Mouse (Mus musculus): Measurements from ENCODE around the gene Dennd6a. TPM values are rescaled to one million over a fixed set of nuclear protein-coding genes. Genes with fewer than 3 reads are reported as not detected.
"Not testable (repeated sequence)": the region's sequence is repeated elsewhere in the genome, so short reads cannot be mapped to it uniquely, and the experiment has no call there.

Dennd6a gene
- polyA plus RNA-seq (2015; fragmentation: Nextera tagmentation; extraction: Ambion mirVana), result 29.9 and 30.9 TPM in 2 replicates

DNA sequence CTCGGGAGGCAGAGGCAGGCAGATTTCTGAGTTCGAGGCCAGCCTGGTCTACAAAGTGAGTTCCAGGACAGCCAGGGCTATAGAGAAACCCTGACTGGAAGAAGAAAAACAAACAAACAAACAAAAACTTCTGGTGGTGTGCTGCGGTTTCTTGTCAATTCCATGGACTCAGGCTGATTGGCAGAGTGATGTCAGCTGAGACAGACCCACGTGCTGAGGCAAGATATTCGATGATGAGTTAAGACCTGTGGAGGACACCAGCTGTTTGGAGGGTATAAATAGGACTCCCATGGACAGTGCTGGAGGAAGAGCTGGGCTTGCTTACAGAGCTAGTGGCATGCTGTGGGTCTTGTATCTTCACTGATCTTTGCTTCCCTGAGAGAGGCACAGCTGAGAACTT lies at the start of gene Dennd6a:
TSS of gene Dennd6a (plus strand) at position 301 of the 400 bp plus-strand sequence.
- not testable (repeated sequence) for H3K4me3 ChIP-seq (ENCODE audit: low read length); H3K27me3 ChIP-seq (ENCODE audit: insufficient read depth, low read length); H3K4me1 ChIP-seq (ENCODE audit: insufficient read depth, low read length); H3K9ac ChIP-seq (replicated peaks; ENCODE audit: low read length); H3K9me3 ChIP-seq (ENCODE audit: low read length); H3K4me2 ChIP-seq (replicated peaks; ENCODE audit: low read depth, low read length); H3K27ac ChIP-seq (ENCODE audit: low read length); ATAC-seq (ENCODE audit: low FRiP score, low TSS enrichment); H3K36me3 ChIP-seq (ENCODE audit: insufficient read depth, low read length)
- WGBS, result 88% methylated on average over 5 of the region's 5 CpGs

DNA sequence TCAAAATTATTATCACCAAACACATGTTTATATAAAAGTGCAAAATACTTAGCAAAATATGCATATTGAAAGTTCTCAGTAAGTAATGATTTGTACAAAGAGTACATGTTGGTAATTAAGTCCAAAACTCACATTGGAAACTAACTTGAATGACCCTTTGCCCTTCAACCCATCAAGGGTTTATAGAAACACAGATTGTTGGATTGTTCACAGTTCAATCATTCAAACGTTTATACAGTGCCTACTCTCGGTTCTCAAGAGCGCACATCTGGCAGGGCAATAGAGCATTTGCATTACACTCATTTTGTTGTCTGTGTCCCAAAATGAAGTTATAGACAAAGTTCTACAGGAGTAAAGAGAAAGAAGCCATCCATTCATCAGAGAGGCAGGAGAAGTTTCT lies 47.7 kb upstream of the Dennd6a start:
- WGBS, result 56% methylated on average over 3 of the region's 3 CpGs
- Histone ChIP-seq H3K9ac (replicated peaks; ENCODE audit: low read length) (no peak overlapping the region), H3K9me3 (ENCODE audit: low read length) (no peaks in the 10 kb centered on the region), H3K4me2 (replicated peaks; ENCODE audit: low read depth, low read length) (no peak overlapping the region), H3K4me1 (ENCODE audit: insufficient read depth, low read length) (peaks cover 25% of the 10 kb centered on the region), H3K27ac (ENCODE audit: low read length) (no peak overlapping the region), H3K36me3 (ENCODE audit: insufficient read depth, low read length) (no peaks in the 10 kb centered on the region), H3K4me3 (ENCODE audit: low read length) (no peak overlapping the region), H3K27me3 (ENCODE audit: insufficient read depth, low read length) (no peaks in the 10 kb centered on the region)
- no peak for ATAC-seq (ENCODE audit: low FRiP score, low TSS enrichment)

DNA sequence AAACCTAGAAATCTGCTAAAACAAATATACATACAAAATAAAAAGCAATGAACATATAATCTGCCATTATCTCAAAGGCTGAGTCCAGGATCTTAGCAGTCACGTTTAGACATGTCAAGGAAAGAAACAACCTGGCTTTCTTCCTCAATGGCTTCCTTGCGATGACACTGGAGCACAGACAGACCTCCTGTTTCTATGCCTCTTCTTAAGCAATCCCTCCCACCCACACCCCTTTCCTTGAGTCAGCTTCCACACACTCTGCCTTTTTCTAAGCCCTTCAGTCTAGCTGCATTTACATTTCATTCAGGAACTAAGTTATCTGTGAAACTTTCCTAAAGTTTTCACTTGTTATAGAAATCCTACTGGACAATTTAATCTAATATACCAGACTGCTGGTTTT lies 45.4 kb upstream of the Dennd6a start:
- 0 out of 2 replicates have a peak, but pooled peaks cover 2% of the 10 kb centered on the region for H3K36me3 ChIP-seq (ENCODE audit: insufficient read depth, low read length)
- ATAC-seq (ENCODE audit: low FRiP score, low TSS enrichment), result no peak
- H3K4me3 ChIP-seq (ENCODE audit: low read length), result no peak overlapping the region
- 47% methylated on average over 2 of the region's 2 CpGs for WGBS
- no peak overlapping the region for H3K9ac ChIP-seq (replicated peaks; ENCODE audit: low read length)
- H3K9me3 ChIP-seq (ENCODE audit: low read length), result no peaks in the 10 kb centered on the region
- H3K27ac ChIP-seq (ENCODE audit: low read length), result no peak overlapping the region
- H3K4me1 ChIP-seq (ENCODE audit: insufficient read depth, low read length), result peaks cover 36% of the 10 kb centered on the region
- H3K27me3 ChIP-seq (ENCODE audit: insufficient read depth, low read length), result no peaks in the 10 kb centered on the region
- no peak overlapping the region for H3K4me2 ChIP-seq (replicated peaks; ENCODE audit: low read depth, low read length)

DNA sequence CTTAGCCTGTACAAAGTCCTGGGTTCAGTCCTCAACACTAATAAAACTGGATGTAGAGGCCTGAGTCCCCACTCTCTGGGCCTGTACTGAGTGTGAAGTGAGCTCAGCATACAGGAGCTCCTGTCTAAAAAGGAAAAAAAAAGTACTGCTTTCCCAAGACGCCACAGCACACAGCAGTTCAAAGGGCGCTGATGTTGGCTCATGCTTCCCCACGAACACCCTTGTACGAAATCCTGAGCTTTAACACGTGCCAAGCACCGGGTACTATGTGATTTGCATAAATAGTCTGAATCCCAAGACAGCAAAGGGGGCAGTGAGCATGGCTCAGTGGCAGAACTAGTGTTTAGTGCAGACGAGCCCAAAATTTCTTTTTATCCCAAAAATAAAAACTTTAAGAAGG lies 43.3 kb upstream of the Dennd6a start:
- H3K36me3 ChIP-seq (ENCODE audit: insufficient read depth, low read length), result 0 out of 2 replicates have a peak, but pooled peaks cover 2% of the 10 kb centered on the region
- H3K4me1 ChIP-seq (ENCODE audit: insufficient read depth, low read length), result peaks cover 37% of the 10 kb centered on the region
- H3K4me3 ChIP-seq (ENCODE audit: low read length), result no peak overlapping the region
- H3K4me2 ChIP-seq (replicated peaks; ENCODE audit: low read depth, low read length), result 0 out of 2 replicates have a peak overlapping the region, but pooled peaks have one; percentile 0
- no peak for ATAC-seq (ENCODE audit: low FRiP score, low TSS enrichment)
- no peak overlapping the region for H3K27ac ChIP-seq (ENCODE audit: low read length)
- H3K9ac ChIP-seq (replicated peaks; ENCODE audit: low read length), result no peak overlapping the region
- WGBS, result 68% methylated on average over 7 of the region's 7 CpGs
- no peaks in the 10 kb centered on the region for H3K9me3 ChIP-seq (ENCODE audit: low read length)
- no peaks in the 10 kb centered on the region for H3K27me3 ChIP-seq (ENCODE audit: insufficient read depth, low read length)

DNA sequence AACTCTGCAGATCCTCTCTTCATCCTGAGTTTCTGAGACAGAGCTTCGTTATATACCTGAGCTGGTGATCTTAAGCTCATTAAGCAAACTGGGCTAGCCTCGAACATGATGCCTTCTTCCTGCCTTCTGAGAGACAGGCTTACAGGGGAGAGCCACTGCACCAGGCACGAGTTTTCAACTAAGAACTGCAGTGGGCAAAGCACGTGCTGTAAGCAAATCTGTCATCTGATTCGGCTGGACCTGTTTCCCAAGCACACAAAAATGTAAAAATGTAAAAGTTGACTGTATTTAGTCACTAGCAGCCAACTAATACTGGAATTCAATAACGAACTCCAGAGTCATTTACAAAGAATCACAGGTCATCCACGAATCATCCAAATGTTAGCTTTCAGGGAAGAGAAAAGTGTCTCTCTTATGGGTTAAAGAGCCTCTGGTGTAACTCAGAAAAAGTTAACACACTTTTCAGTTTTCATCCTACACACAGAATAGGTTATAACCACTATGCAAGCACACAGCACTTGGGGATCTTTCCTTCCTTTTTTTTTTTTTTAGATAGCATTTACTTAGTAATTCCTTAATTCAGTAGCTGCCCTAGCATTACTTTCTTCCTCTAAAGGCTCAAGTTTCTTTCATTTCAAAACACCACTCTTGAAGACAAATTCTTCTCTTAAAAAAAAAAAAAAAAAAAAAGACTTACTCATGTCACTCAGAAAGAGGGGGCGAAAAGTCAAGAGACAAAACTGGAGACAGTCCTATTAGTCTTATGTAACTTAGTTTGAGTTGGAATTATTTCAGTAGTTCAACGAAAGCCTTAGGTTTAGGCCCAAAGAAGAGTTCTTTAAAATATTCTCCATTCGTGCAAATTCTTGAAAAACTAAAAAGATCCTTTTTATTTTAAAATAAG lies 42.0 kb upstream of the Dennd6a start:
- peaks cover 37% of the 10 kb centered on the region for H3K4me1 ChIP-seq (ENCODE audit: insufficient read depth, low read length)
- H3K27me3 ChIP-seq (ENCODE audit: insufficient read depth, low read length), result no peaks in the 10 kb centered on the region
- no peaks in the 10 kb centered on the region for H3K9me3 ChIP-seq (ENCODE audit: low read length)
- H3K9ac ChIP-seq (replicated peaks; ENCODE audit: low read length), result no peak overlapping the region
- H3K4me3 ChIP-seq (ENCODE audit: low read length), result no peak overlapping the region
- 0 out of 2 replicates have a peak overlapping the region, but pooled peaks have one; percentile 5 for H3K4me2 ChIP-seq (replicated peaks; ENCODE audit: low read depth, low read length)
- H3K27ac ChIP-seq (ENCODE audit: low read length), result no peak overlapping the region
- 0 out of 2 replicates have a peak, but pooled peaks cover 2% of the 10 kb centered on the region for H3K36me3 ChIP-seq (ENCODE audit: insufficient read depth, low read length)
- WGBS, result 71% methylated on average over 10 of the region's 10 CpGs
- ATAC-seq (ENCODE audit: low FRiP score, low TSS enrichment), result no peak

DNA sequence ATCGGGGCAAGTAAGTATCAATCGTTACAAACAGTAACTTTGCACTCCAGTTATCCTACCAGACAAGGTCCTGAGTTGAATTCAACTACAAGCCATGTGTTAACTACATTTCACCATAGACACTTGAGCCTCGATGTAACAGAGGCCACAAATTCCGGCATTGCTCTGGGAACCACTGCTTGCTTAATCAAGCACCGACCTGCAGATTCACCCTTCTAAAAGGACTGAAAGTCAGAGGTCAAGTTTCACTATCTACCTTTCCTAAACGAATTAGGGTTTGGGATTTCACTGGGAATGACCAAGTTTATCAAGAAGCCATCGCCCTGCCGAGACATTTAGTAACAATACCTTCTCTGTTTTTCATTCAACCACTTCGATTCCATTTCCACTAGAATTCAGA lies 40.9 kb upstream of the Dennd6a start:
- 45% methylated on average over 9 of the region's 9 CpGs for WGBS
- Histone ChIP-seq H3K4me1 (ENCODE audit: insufficient read depth, low read length) (peaks cover 37% of the 10 kb centered on the region), H3K9me3 (ENCODE audit: low read length) (no peaks in the 10 kb centered on the region), H3K36me3 (ENCODE audit: insufficient read depth, low read length) (0 out of 2 replicates have a peak, but pooled peaks cover 2% of the 10 kb centered on the region), H3K27ac (ENCODE audit: low read length) (no peak overlapping the region), H3K27me3 (ENCODE audit: insufficient read depth, low read length) (no peaks in the 10 kb centered on the region), H3K9ac (replicated peaks; ENCODE audit: low read length) (peak overlapping the region; percentile 94), H3K4me3 (ENCODE audit: low read length) (peak overlapping the region; percentile 94), H3K4me2 (replicated peaks; ENCODE audit: low read depth, low read length) (peak overlapping the region; percentile 81)
- no peak for ATAC-seq (ENCODE audit: low FRiP score, low TSS enrichment)

DNA sequence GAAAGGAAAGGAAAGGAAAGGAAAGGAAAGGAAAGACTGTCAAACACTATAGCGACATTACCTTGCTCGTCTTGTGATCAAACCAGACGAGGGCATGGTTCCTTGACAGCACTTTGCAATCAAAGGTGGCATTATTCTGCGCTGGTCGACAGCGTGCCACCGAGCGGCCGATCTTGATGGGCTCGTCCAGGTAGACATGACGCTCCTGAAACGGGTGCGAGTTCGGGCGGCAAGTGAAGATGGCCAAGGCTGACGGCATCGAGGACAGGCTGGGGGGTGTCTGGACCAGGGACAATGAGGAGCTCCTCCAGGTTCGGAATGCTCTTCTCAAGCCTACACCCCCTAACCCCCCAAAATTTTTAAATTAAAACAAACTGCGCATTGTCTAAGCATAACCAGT lies 40.4 kb upstream of the Dennd6a start:
- WGBS, result 26% methylated on average over 19 of the region's 19 CpGs
- Histone ChIP-seq H3K4me1 (ENCODE audit: insufficient read depth, low read length) (peaks cover 37% of the 10 kb centered on the region), H3K36me3 (ENCODE audit: insufficient read depth, low read length) (0 out of 2 replicates have a peak, but pooled peaks cover 2% of the 10 kb centered on the region), H3K4me2 (replicated peaks; ENCODE audit: low read depth, low read length) (peak overlapping the region; percentile 81), H3K27me3 (ENCODE audit: insufficient read depth, low read length) (no peaks in the 10 kb centered on the region), H3K27ac (ENCODE audit: low read length) (no peak overlapping the region), H3K9me3 (ENCODE audit: low read length) (no peaks in the 10 kb centered on the region), H3K4me3 (ENCODE audit: low read length) (peak overlapping the region; percentile 94), H3K9ac (replicated peaks; ENCODE audit: low read length) (peak overlapping the region; percentile 94)
- no peak for ATAC-seq (ENCODE audit: low FRiP score, low TSS enrichment)

DNA sequence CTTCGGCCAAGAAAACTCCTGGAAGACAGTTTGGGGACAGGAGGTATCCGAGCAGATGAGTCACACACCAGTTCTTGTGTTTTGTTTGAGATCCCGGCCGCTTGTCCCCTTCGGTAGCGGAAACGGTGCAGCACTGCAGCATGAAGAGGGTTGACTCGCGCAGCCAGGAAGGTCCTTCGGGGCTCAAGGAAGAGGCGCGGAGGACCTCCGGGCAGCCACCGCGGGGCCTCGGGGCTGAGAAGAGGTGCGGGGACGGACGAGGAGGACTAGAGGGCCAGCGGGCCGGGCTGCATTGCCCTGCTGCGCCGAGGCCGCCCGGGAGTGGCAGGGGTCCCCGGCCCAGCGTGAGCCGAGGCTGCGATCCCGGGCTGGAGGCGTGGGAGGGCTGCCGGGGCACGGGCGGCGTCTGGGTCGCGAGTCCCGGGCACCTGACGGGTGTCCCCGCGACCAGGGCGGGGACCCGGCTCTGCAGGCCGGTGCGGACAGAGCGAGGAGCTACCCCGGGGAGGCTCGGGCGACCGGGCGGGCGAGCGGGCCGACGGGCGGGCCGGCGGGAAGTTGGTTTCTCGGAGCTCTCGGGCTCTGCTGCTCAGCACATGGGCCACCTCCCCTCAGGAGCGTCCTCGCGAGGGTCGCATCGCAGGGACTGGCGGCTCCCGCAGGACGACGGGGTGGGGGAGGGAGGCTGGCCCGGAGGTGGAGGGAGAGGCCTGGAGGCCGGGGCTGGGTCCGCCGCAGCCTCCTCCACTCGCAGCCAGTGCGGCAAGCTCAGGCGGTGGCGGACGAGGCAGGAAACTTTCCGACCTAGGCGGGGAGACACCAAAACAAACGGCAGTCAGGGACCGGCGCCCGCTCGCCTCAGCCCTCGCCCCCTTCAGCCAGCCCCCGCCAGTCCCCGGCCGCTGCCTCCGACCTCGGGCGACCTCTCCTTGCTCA lies 39.6 kb upstream of the Dennd6a start:
- peak; percentile 91 for ATAC-seq (ENCODE audit: low FRiP score, low TSS enrichment)
- WGBS, result under 1% methylated on average over 75 of the region's 92 CpGs
- Histone ChIP-seq H3K9me3 (ENCODE audit: low read length) (no peaks in the 10 kb centered on the region), H3K4me1 (ENCODE audit: insufficient read depth, low read length) (peaks cover 32% of the 10 kb centered on the region), H3K9ac (replicated peaks; ENCODE audit: low read length) (peak overlapping the region; percentile 94), H3K36me3 (ENCODE audit: insufficient read depth, low read length) (0 out of 2 replicates have a peak, but pooled peaks cover 2% of the 10 kb centered on the region), H3K4me3 (ENCODE audit: low read length) (peak overlapping the region; percentile 94), H3K27me3 (ENCODE audit: insufficient read depth, low read length) (no peaks in the 10 kb centered on the region), H3K27ac (ENCODE audit: low read length) (peak overlapping the region; percentile 88), H3K4me2 (replicated peaks; ENCODE audit: low read depth, low read length) (peak overlapping the region; percentile 81)

DNA sequence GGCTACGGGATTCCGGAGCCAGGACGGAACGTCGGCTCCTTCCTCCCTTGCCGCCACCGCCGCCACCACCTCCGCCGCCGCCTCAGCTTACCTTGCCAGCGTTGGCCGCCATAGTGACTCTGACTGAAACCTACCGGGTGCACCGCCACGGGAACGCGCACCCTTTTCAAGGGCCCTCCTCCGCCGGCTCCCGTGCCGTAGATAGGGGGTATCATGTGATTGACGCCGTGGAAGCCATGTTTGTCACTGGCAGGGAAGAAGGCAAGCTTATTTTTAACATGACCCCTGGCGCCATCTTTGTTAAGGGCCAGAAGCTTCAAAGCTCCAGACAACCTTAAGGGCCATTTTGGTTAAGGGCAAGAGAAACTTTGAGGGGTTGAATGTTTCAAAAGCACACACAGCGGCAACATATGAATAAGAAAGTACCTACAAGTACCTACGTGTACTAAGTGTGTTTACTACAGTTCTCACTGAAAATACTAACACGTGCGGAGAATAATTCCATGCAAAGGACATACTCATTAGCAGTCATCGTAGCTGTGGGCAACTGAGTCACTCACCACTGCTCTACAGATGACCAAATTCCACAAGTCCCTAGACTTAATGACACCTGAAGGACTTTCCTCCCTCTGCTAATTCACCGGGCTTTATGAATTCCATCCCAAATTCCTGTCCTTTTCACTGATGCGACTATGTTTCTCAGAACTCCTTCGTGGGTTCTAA lies 38.7 kb upstream of the Dennd6a start, which contains the start of gene Slmap:
TSS of gene Slmap (minus strand) at position 175 of the 723 bp plus-strand sequence.
- H3K4me1 ChIP-seq (ENCODE audit: insufficient read depth, low read length), result peaks cover 27% of the 10 kb centered on the region
- H3K27ac ChIP-seq (ENCODE audit: low read length), result peak within 1 kb of the TSS; percentile 88
- WGBS, result 12% methylated on average over 33 of the region's 33 CpGs
- H3K4me3 ChIP-seq (ENCODE audit: low read length), result peak within 1 kb of the TSS; percentile 94
- no peaks in the 10 kb centered on the region for H3K9me3 ChIP-seq (ENCODE audit: low read length)
- ATAC-seq (ENCODE audit: low FRiP score, low TSS enrichment), result peak; percentile 96
- 0 out of 2 replicates have a peak, but pooled peaks cover 2% of the 10 kb centered on the region for H3K36me3 ChIP-seq (ENCODE audit: insufficient read depth, low read length)
- peak within 1 kb of the TSS; percentile 94 for H3K9ac ChIP-seq (replicated peaks; ENCODE audit: low read length)
- H3K27me3 ChIP-seq (ENCODE audit: insufficient read depth, low read length), result no peaks in the 10 kb centered on the region
- peak within 1 kb of the TSS; percentile 81 for H3K4me2 ChIP-seq (replicated peaks; ENCODE audit: low read depth, low read length)
